Mouse (Mus musculus): ENCODE data around the gene Gata2.
"Not testable (repeated sequence)": the region's sequence is repeated elsewhere in the genome, so short reads cannot be mapped to it uniquely, and the experiment has no call there.

Gene Gata2

GRCm38 (mm10) chr6:88193433-88194052 is at the start of gene Gata2:
TSS of gene Gata2 (plus strand) at chr6:88193891.
- no peak for DNase-seq (ENCODE audit: low spot score in 2 of 2)

GRCm38 (mm10) chr6:88145793-88146192 is 47.9 kb upstream of the Gata2 start:
- DNase-seq (ENCODE audit: low spot score in 2 of 2): no peak

GRCm38 (mm10) chr6:88146576-88146975 is 47.1 kb upstream of the Gata2 start:
- DNase-seq (ENCODE audit: low spot score in 2 of 2): no peak

- peak in 1 of 2 experiments; percentile 5 for DNase-seq (ENCODE audit: low spot score in 2 of 2)
Observed at GRCm38 (mm10) chr6:88147411-88148003, 46.2 kb upstream of the Gata2 start.

- no peak for DNase-seq (ENCODE audit: low spot score in 2 of 2)
Observed at GRCm38 (mm10) chr6:88151335-88151734, 42.4 kb upstream of the Gata2 start.

- DNase-seq (ENCODE audit: low spot score in 2 of 2): no peak
Observed at GRCm38 (mm10) chr6:88152127-88152705, 41.5 kb upstream of the Gata2 start.

GRCm38 (mm10) chr6:88152979-88153378 is 40.7 kb upstream of the Gata2 start:
- no peak for DNase-seq (ENCODE audit: low spot score in 2 of 2)

- DNase-seq (ENCODE audit: low spot score in 2 of 2): not testable (repeated sequence)
Observed at GRCm38 (mm10) chr6:88155614-88156013, 38.1 kb upstream of the Gata2 start.

- peak; percentile 9 to 19 for DNase-seq (ENCODE audit: low spot score in 2 of 2)
Observed at GRCm38 (mm10) chr6:88158790-88159189, 34.9 kb upstream of the Gata2 start.

- no peak for DNase-seq (ENCODE audit: low spot score in 2 of 2)
Observed at GRCm38 (mm10) chr6:88166054-88166453, 27.6 kb upstream of the Gata2 start.

- no peak for DNase-seq (ENCODE audit: low spot score in 2 of 2)
Observed at GRCm38 (mm10) chr6:88174191-88174590, 19.5 kb upstream of the Gata2 start.

GRCm38 (mm10) chr6:88174676-88175075 is 19.0 kb upstream of the Gata2 start:
- no peak for DNase-seq (ENCODE audit: low spot score in 2 of 2)

GRCm38 (mm10) chr6:88184671-88185070 is 9.0 kb upstream of the Gata2 start:
- DNase-seq (ENCODE audit: low spot score in 2 of 2): no peak

GRCm38 (mm10) chr6:88188148-88188547 is 5.5 kb upstream of the Gata2 start:
- DNase-seq (ENCODE audit: low spot score in 2 of 2): peak; percentile 48 to 82

GRCm38 (mm10) chr6:88189312-88190042 is 4.2 kb upstream of the Gata2 start:
- peak; percentile 67 to 74 for DNase-seq (ENCODE audit: low spot score in 2 of 2)

GRCm38 (mm10) chr6:88190043-88190309 is 3.7 kb upstream of the Gata2 start:
- no peak for DNase-seq (ENCODE audit: low spot score in 2 of 2)

- DNase-seq (ENCODE audit: low spot score in 2 of 2): no peak
Observed at GRCm38 (mm10) chr6:88190310-88191023, 3.2 kb upstream of the Gata2 start.

- no peak for DNase-seq (ENCODE audit: low spot score in 2 of 2)
Observed at GRCm38 (mm10) chr6:88191024-88191365, 2.7 kb upstream of the Gata2 start.

GRCm38 (mm10) chr6:88191411-88192070 is 2.1 kb upstream of the Gata2 start:
- no peak for DNase-seq (ENCODE audit: low spot score in 2 of 2)

- DNase-seq (ENCODE audit: low spot score in 2 of 2): no peak
Observed at GRCm38 (mm10) chr6:88192756-88193155, 935 bp upstream of the Gata2 start.

- DNase-seq (ENCODE audit: low spot score in 2 of 2): peak in 1 of 2 experiments; percentile 32
Observed at GRCm38 (mm10) chr6:88194053-88194977, 624 bp downstream of the Gata2 start.

Measured in frontal cortex, postnatal 36 days (tissue).